Mouse (Mus musculus) heart, postnatal 0 days (tissue): Measurements from ENCODE around the gene Clcnka. TPM values are rescaled to one million over a fixed set of nuclear protein-coding genes. Genes with fewer than 3 reads are reported as not detected.
A peak's percentile ranks its signal among the peaks of the same experiment; 100 is the strongest.

Experiments
- ATAC-seq: fragments of 200-750 bp; cut with Nextera tagmentation; 2 replicates; pipeline ENCODE4 v1.8.0; 2017; ENCODE audit warnings: low read depth, moderate number of reproducible peaks, moderate library complexity; ENCODE audit not compliant: insufficient read depth
- DNase-seq: peaks from one replicate; pipeline ENCODE4 v3.0.0-alpha.2; 2016; ENCODE audit warnings: low spot score
- H3K27ac ChIP-seq: fragments of 300-500 bp; sonication (generic); 2 replicates; pipeline ENCODE4 v1.5.1; 2014; ENCODE audit warnings: low read depth, mild to moderate bottlenecking
- H3K27me3 ChIP-seq: fragments of 300-500 bp; sonication (generic); 2 replicates; pipeline ENCODE4 v1.6.1; 2014; ENCODE audit warnings: low read length, mixed read lengths; ENCODE audit not compliant: control insufficient read depth, insufficient read depth
- H3K36me3 ChIP-seq: fragments of 300-500 bp; sonication (generic); replicated peaks from 2 replicates; pipeline ENCODE4 v1.6.1; 2014; ENCODE audit warnings: low read length, mixed read lengths; ENCODE audit not compliant: control insufficient read depth, insufficient read depth
- H3K4me1 ChIP-seq: fragments of 300-500 bp; sonication (generic); 2 replicates; pipeline ENCODE4 v1.6.1; 2014; ENCODE audit warnings: antibody characterized with exemption; ENCODE audit not compliant: control insufficient read depth, insufficient read depth
- H3K4me2 ChIP-seq: fragments of 300-500 bp; sonication (generic); 2 replicates; pipeline ENCODE4 v1.6.1; 2014; ENCODE audit warnings: low read depth, mild to moderate bottlenecking, low read length, moderate library complexity
- H3K4me3 ChIP-seq: fragments of 300-500 bp; sonication (generic); 2 replicates; pipeline ENCODE4 v1.5.1; 2014; ENCODE audit warnings: low read depth, low read length
- H3K9ac ChIP-seq: fragments of 300-500 bp; sonication (generic); replicated peaks from 2 replicates; pipeline ENCODE4 v1.6.1; 2014; ENCODE audit warnings: low read depth, low read length, mixed read lengths
- H3K9me3 ChIP-seq: fragments of 300-500 bp; sonication (generic); replicated peaks from 2 replicates; pipeline ENCODE4 v1.6.1; 2016; ENCODE audit warnings: low read length; ENCODE audit not compliant: control insufficient read depth
- CTCF ChIP-seq: IDR thresholded peaks from 2 replicates; pipeline ENCODE4 v1.5.1; 2016; ENCODE audit warnings: antibody characterized with exemption, control low read depth, low read depth
- EP300 ChIP-seq: IDR thresholded peaks from 2 replicates; pipeline ENCODE4 v1.6.1; 2016; ENCODE audit warnings: antibody characterized with exemption, low read depth
- WGBS: fragments of 180-500 bp; shearing (Covaris S2); extraction: QIAGEN DNeasy Blood & Tissue Kit; methylation state at CpG from one replicate; pipeline ENCODE4 v1.1.7; 2014; 5-methylcytosine and 5-hydroxymethylcytosine counted together
- polyA plus RNA-seq: library from polyadenylated mRNA; unstranded; fragments of >200 nt; fragmentation: Nextera tagmentation; extraction: Ambion mirVana; gene quantifications from 2 replicates; pipeline ENCODE4 v1.2.1, GENCODE M21; 2015
- total RNA-seq: library from RNA; depleted of rRNA; stranded (reverse); fragments of >200 nt; gene quantifications from 2 replicates; pipeline ENCODE4 v1.2.3, GENCODE M21; 2014; ENCODE audit warnings: low replicate concordance

The Clcnka gene
- total and polyA plus RNA-seq, 2 experiments from 2014 or later = not detected

- DNase-seq = peak; percentile 76
- no peak for TF ChIP-seq EP300
- peak; percentile 73 for TF ChIP-seq CTCF
- no peak for ATAC-seq
- 0 out of 2 replicates have a peak overlapping the region, but pooled peaks have one; percentile 35 for H3K27ac ChIP-seq
- H3K4me2 ChIP-seq = no peak overlapping the region
- no peak overlapping the region for H3K4me3 ChIP-seq
- H3K4me1 ChIP-seq = 0 out of 2 replicates have a peak, but pooled peaks cover 13% of the 10 kb centered on the region
- no peaks in the 10 kb centered on the region for H3K27me3 ChIP-seq
- WGBS = 43% methylated on average over 9 of the region's 9 CpGs
- H3K9ac ChIP-seq = no peak overlapping the region
- H3K36me3 ChIP-seq = no peaks in the 10 kb centered on the region
- no peaks in the 10 kb centered on the region for H3K9me3 ChIP-seq
Observed at GRCm38 (mm10) chr4:141429847-141430246, 31.3 kb upstream of the Clcnka start.

- H3K36me3 ChIP-seq = peaks cover under 1% of the 10 kb centered on the region; the same call in 1 of the 2 replicates
- no peak overlapping the region for H3K4me2 ChIP-seq
- no peaks in the 10 kb centered on the region for H3K9me3 ChIP-seq
- H3K9ac ChIP-seq = no peak overlapping the region
- peak overlapping the region; percentile 35; the same call in 1 of the 2 replicates for H3K27ac ChIP-seq
- no peak overlapping the region for H3K4me3 ChIP-seq
- H3K4me1 ChIP-seq = peaks cover 13% of the 10 kb centered on the region; the same call in 1 of the 2 replicates
- TF ChIP-seq EP300 (0 out of 2 replicates have a peak, but pooled peaks have one; percentile 29), CTCF (no peak)
- DNase-seq (no peak), ATAC-seq (no peak)
- 67% methylated on average over 6 of the region's 6 CpGs for WGBS
- no peaks in the 10 kb centered on the region for H3K27me3 ChIP-seq
Observed at GRCm38 (mm10) chr4:141429381-141429780, 30.9 kb upstream of the Clcnka start.

- no peak for TF ChIP-seq CTCF
- TF ChIP-seq EP300 = no peak
- Histone ChIP-seq H3K4me2 (no peak overlapping the region), H3K27ac (0 out of 2 replicates have a peak overlapping the region, but pooled peaks have one; percentile 99)
Observed at GRCm38 (mm10) chr4:141427921-141428320, 29.4 kb upstream of the Clcnka start.

GRCm38 (mm10) chr4:141426796-141427745 is 28.5 kb upstream of the Clcnka start:
- H3K9ac ChIP-seq = peak overlapping the region; percentile 37; the same call in 1 of the 2 replicates
- no peak for TF ChIP-seq CTCF
- peak; percentile 40; the same call in 1 of the 2 replicates for TF ChIP-seq EP300
- H3K4me1 ChIP-seq = peaks cover 20% of the 10 kb centered on the region; the same call in 1 of the 2 replicates
- peaks cover 16% of the 10 kb centered on the region for H3K36me3 ChIP-seq
- no peaks in the 10 kb centered on the region for H3K27me3 ChIP-seq
- DNase-seq = peak; percentile 40
- no peak for ATAC-seq
- whole genome bisulfite sequencing = 47% methylated on average over 10 of the region's 10 CpGs
- H3K27ac ChIP-seq = peak overlapping the region; percentile 99
- no peaks in the 10 kb centered on the region for H3K9me3 ChIP-seq
- no peak overlapping the region for H3K4me3 ChIP-seq
- H3K4me2 ChIP-seq = peak overlapping the region; percentile 77; the same call in 1 of the 2 replicates

More at GRCm38 (mm10) chr4:141427921-141428320, 29.4 kb upstream of the Clcnka start:
- no peak overlapping the region for H3K9ac ChIP-seq
- no peak for ATAC-seq
- DNase-seq = peak; percentile 7
- no peaks in the 10 kb centered on the region for H3K9me3 ChIP-seq
- H3K27me3 ChIP-seq = no peaks in the 10 kb centered on the region
- 83% methylated on average over 13 of the region's 13 CpGs for WGBS
- H3K4me1 ChIP-seq = peaks cover 20% of the 10 kb centered on the region; the same call in 1 of the 2 replicates
- H3K4me3 ChIP-seq = no peak overlapping the region
- H3K36me3 ChIP-seq = peaks cover 14% of the 10 kb centered on the region

GRCm38 (mm10) chr4:141425484-141426479 is 27.3 kb upstream of the Clcnka start:
- Histone ChIP-seq H3K4me2 (peak overlapping the region; percentile 77), H3K27ac (peak overlapping the region; percentile 99), H3K4me3 (peak overlapping the region; percentile 83), H3K9ac (peak overlapping the region; percentile 99), H3K27me3 (no peaks in the 10 kb centered on the region), H3K36me3 (peaks cover 16% of the 10 kb centered on the region), H3K4me1 (peaks cover 26% of the 10 kb centered on the region), H3K9me3 (no peaks in the 10 kb centered on the region)
- 2% methylated on average over 36 of the region's 36 CpGs for WGBS
- DNase-seq = peak; percentile 91
- peak; percentile 66 for ATAC-seq
- TF ChIP-seq CTCF (peak; percentile 20; the same call in 1 of the 2 replicates), EP300 (peak; percentile 97)
